Mouse (Mus musculus): ENCODE results near the gene Zc3h12a. TPM values are rescaled to one million over a fixed set of nuclear protein-coding genes. Genes with fewer than 3 reads are reported as not detected.

Gene Zc3h12a
- polyA plus RNA-seq (2016; fragmentation: Nextera tagmentation; extraction: Ambion mirVana), result 0.39 and 0.49 TPM in 2 replicates

DNA sequence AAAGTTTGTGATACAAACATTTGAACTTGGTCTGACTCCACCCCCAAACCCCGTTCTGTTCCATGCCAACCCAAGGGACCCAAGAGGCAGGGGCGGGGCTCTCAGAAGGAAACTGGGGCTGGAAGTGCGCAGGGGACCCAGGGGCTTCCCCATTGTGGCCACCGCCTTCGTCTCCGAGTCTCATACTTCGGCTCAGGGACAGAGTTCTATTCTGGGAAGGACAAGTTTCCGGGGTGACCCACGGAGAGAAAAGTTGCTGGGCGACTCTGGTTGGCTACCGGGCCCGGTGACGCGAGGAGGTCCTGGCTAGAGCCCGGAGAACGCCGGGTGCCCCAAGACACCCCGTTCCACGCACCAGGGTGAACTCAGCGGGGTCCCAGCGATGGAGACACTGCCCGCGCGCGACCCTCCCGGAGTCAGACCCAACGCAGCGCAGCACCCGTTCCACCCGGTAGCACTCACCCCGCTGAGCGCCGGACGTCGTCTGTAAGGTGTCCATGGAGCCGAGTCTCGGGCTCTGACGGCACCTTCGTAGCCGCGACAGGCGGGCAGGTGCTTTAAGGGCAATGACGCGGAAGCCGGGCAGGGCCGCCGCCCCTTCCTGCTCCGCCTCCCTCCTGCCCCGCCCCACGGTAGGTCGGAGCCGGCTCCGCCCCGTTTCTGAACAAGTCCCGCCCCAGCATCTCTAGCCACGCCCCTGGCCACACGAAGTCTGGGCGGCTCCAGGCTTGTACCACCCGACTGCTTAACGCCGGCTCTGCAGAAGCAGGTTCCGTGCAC is at the start of gene Zc3h12a:
Gene Zc3h12a (minus strand): TSS at position 536 of the 780 bp plus-strand sequence.
- peaks cover 17% of the 10 kb centered on the region for H3K4me1 ChIP-seq
- peak; percentile 86 for ATAC-seq (ENCODE audit: low FRiP score, low read depth)
- H3K27me3 ChIP-seq (replicated peaks), result peaks cover 15% of the 10 kb centered on the region
- H3K4me3 ChIP-seq, result peak within 1 kb of the TSS; percentile 64
- H3K9me3 ChIP-seq, result no peaks in the 10 kb centered on the region
- no peak within 1 kb of the TSS for H3K27ac ChIP-seq
- H3K36me3 ChIP-seq, result no peaks in the 10 kb centered on the region
- 3% methylated on average over 62 of the region's 62 CpGs for WGBS
- H3K4me2 ChIP-seq (replicated peaks), result peak within 1 kb of the TSS; percentile 99
- peak within 1 kb of the TSS; percentile 61 for H3K9ac ChIP-seq

DNA sequence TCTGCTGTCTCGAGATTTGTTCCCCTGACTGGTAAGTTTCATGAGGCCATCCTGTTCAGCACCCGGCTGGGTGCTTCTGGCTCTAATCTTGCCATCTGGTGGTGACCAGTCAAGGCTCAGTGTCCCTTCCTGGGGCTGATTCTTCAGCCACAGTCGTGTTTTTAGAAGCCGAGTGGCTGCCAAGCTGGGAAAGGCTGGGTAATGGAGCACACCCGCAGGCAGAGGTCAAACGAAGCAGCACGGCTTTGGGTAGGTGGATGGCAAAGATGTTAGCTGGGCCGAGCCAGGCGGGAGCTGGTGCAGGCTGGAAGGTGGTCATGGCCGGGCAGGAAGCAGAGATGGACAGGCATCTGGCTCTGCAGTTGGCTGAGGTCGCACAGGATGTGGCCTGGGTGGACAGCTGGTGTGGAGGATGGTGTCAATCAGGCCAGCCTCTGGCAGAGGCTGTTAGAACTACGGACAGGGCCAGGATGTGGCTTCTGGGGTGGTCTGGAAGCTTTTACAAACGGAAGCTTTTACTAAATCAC is 49.1 kb upstream of the Zc3h12a start:
- Histone ChIP-seq H3K36me3 (no peaks in the 10 kb centered on the region), H3K4me3 (no peak overlapping the region), H3K9me3 (no peaks in the 10 kb centered on the region), H3K9ac (no peak overlapping the region), H3K4me2 (replicated peaks) (no peak overlapping the region), H3K27me3 (replicated peaks) (peaks cover 4% of the 10 kb centered on the region; the same call in 1 of the 2 replicates), H3K4me1 (peaks cover 10% of the 10 kb centered on the region; the same call in 1 of the 2 replicates), H3K27ac (no peak overlapping the region)
- 54% methylated on average over 13 of the region's 13 CpGs for WGBS
- ATAC-seq (ENCODE audit: low FRiP score, low read depth), result no peak

DNA sequence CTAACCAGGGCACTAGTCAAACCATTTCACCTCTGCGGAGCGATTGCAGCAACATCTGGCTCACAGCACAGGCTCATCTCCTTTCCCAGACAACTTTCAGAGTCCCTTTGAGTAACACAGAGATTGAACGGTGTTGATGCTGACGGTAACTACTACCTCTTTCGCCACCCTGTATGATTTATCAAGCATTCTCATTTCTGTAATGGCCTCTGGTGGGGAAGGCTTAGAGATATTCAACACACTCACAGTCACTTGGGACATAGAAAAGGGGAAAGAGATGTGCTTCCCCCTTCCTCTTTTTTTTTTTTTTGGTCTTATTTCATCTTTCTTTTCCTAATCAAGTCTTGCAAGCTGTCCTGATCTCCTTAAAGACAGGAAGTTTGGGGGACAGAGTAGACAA is 48.5 kb upstream of the Zc3h12a start:
- Histone ChIP-seq H3K4me1 (peaks cover 10% of the 10 kb centered on the region; the same call in 1 of the 2 replicates), H3K9me3 (no peaks in the 10 kb centered on the region), H3K4me2 (replicated peaks) (no peak overlapping the region), H3K36me3 (no peaks in the 10 kb centered on the region), H3K27me3 (replicated peaks) (peaks cover 4% of the 10 kb centered on the region; the same call in 1 of the 2 replicates), H3K9ac (no peak overlapping the region), H3K27ac (no peak overlapping the region), H3K4me3 (no peak overlapping the region)
- ATAC-seq (ENCODE audit: low FRiP score, low read depth), result no peak
- 84% methylated on average over 5 of the region's 5 CpGs for WGBS

- 76% methylated on average over 2 of the region's 2 CpGs for WGBS
- ATAC-seq (ENCODE audit: low FRiP score, low read depth), result no peak
- Histone ChIP-seq H3K9ac (no peak overlapping the region), H3K36me3 (no peaks in the 10 kb centered on the region), H3K27me3 (replicated peaks) (peaks cover 4% of the 10 kb centered on the region; the same call in 1 of the 2 replicates), H3K4me1 (peaks cover 10% of the 10 kb centered on the region; the same call in 1 of the 2 replicates), H3K9me3 (no peaks in the 10 kb centered on the region), H3K27ac (no peak overlapping the region), H3K4me3 (no peak overlapping the region), H3K4me2 (replicated peaks) (no peak overlapping the region)
These were observed 48.0 kb upstream of the Zc3h12a start for GRCm38 (mm10) chr4:125175591-125175990.

DNA sequence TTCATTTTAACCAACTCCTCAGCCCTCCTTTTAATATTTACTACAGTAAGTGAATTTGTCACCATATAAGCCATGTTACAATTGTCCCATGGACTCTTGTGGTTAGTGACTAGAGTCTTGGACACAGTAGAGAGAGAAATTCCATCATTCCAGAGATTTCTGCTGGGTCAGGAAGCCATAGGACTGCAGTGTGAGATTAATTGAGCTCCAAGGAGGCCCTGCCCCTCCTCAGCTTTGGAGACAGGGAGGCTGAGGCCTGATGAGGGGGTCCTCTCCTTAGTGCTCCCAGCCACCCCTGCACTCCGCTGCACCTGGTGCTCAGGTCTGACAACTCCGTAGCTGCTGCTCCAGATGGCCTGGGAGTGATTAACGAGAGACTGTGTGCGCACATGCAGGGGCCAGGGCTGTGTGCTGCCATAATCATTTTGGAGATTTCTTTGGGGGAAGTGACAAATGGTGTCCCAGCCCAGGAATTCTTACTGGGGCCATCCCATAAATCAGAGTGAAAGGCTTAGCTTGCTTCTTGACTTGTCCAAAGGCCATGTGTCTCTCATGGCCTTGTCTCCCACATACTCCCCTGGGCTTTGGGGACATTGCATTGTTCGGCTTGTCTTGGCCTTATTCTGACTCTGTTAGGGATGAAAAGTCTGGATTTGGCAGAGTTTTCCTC is 47.0 kb upstream of the Zc3h12a start:
- WGBS, result 43% methylated on average over 5 of the region's 5 CpGs
- Histone ChIP-seq H3K4me2 (replicated peaks) (no peak overlapping the region), H3K9me3 (no peaks in the 10 kb centered on the region), H3K27me3 (replicated peaks) (peaks cover 4% of the 10 kb centered on the region; the same call in 1 of the 2 replicates), H3K36me3 (no peaks in the 10 kb centered on the region), H3K9ac (no peak overlapping the region), H3K27ac (no peak overlapping the region), H3K4me3 (no peak overlapping the region), H3K4me1 (peaks cover 10% of the 10 kb centered on the region; the same call in 1 of the 2 replicates)
- ATAC-seq (ENCODE audit: low FRiP score, low read depth), result no peak

- no peak for ATAC-seq (ENCODE audit: low FRiP score, low read depth)
- H3K4me3 ChIP-seq, result no peak overlapping the region
- no peak overlapping the region for H3K27ac ChIP-seq
- no peaks in the 10 kb centered on the region for H3K9me3 ChIP-seq
- 59% methylated on average over 5 of the region's 5 CpGs for WGBS
- H3K4me1 ChIP-seq, result peaks cover 10% of the 10 kb centered on the region; the same call in 1 of the 2 replicates
- no peaks in the 10 kb centered on the region for H3K36me3 ChIP-seq
- H3K4me2 ChIP-seq (replicated peaks), result no peak overlapping the region
- peaks cover 4% of the 10 kb centered on the region; the same call in 1 of the 2 replicates for H3K27me3 ChIP-seq (replicated peaks)
- H3K9ac ChIP-seq, result no peak overlapping the region
These were observed 45.5 kb upstream of the Zc3h12a start for GRCm38 (mm10) chr4:125173150-125173549.

DNA sequence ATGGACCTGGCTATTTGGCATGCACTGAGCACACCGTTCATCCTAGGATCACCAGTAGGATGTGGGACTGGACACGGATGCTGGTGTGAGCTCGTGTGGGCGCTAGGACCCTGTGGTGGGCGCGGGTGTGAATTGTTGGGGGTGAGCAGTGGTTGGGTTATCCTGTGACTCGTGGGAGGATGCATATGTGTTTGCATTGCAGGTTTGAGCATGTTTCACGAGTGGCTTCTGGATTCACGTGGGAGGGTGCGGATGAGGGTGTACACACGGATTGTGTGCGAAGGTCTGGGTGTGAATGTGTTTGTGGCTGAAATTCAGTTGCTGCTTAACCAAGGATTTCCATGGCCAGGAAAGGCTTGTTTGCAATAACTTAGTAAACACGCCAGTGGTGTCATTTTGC is 45.1 kb upstream of the Zc3h12a start:
- H3K9me3 ChIP-seq, result no peaks in the 10 kb centered on the region
- no peak overlapping the region for H3K9ac ChIP-seq
- H3K36me3 ChIP-seq, result no peaks in the 10 kb centered on the region
- WGBS, result 92% methylated on average over 13 of the region's 13 CpGs
- peaks cover 4% of the 10 kb centered on the region; the same call in 1 of the 2 replicates for H3K27me3 ChIP-seq (replicated peaks)
- H3K4me1 ChIP-seq, result peaks cover 10% of the 10 kb centered on the region; the same call in 1 of the 2 replicates
- no peak for ATAC-seq (ENCODE audit: low FRiP score, low read depth)
- H3K4me2 ChIP-seq (replicated peaks), result no peak overlapping the region
- H3K27ac ChIP-seq, result no peak overlapping the region
- no peak overlapping the region for H3K4me3 ChIP-seq

- 68% methylated on average over 1 of the region's 1 CpGs for WGBS
- peaks cover 4% of the 10 kb centered on the region; the same call in 1 of the 2 replicates for H3K27me3 ChIP-seq (replicated peaks)
- no peak overlapping the region for H3K27ac ChIP-seq
- no peaks in the 10 kb centered on the region for H3K9me3 ChIP-seq
- ATAC-seq (ENCODE audit: low FRiP score, low read depth), result no peak
- no peak overlapping the region for H3K9ac ChIP-seq
- H3K36me3 ChIP-seq, result no peaks in the 10 kb centered on the region
- H3K4me1 ChIP-seq, result no peaks in the 10 kb centered on the region
- H3K4me3 ChIP-seq, result no peak overlapping the region
- H3K4me2 ChIP-seq (replicated peaks), result no peak overlapping the region
These were observed 40.1 kb upstream of the Zc3h12a start for GRCm38 (mm10) chr4:125167723-125168122.

DNA sequence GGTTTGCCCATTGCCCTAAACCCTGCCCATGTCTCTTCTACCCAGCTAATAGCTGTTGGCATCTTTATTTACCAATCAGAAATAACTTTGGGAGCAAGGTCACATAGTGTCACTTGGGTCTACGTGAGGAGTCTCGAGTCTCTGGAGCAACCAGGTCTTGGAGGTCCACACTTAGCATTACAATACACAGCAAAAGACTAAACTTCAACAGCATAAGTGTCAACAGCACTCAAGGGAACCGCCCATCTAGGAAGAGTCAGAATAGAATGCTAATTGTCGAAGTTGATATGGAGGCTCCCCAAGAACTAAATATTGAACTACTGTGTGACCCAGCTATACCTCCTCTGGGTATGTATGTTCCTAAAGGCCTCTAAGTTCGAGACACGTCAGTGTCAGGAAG is 37.2 kb upstream of the Zc3h12a start:
- H3K36me3 ChIP-seq, result no peaks in the 10 kb centered on the region
- no peaks in the 10 kb centered on the region for H3K9me3 ChIP-seq
- H3K27me3 ChIP-seq (replicated peaks), result no peaks in the 10 kb centered on the region; the same call in 1 of the 2 replicates
- H3K27ac ChIP-seq, result no peak overlapping the region
- no peak overlapping the region for H3K9ac ChIP-seq
- H3K4me1 ChIP-seq, result no peaks in the 10 kb centered on the region
- no peak for ATAC-seq (ENCODE audit: low FRiP score, low read depth)
- 90% methylated on average over 6 of the region's 6 CpGs for WGBS
- no peak overlapping the region for H3K4me3 ChIP-seq
- H3K4me2 ChIP-seq (replicated peaks), result no peak overlapping the region

DNA sequence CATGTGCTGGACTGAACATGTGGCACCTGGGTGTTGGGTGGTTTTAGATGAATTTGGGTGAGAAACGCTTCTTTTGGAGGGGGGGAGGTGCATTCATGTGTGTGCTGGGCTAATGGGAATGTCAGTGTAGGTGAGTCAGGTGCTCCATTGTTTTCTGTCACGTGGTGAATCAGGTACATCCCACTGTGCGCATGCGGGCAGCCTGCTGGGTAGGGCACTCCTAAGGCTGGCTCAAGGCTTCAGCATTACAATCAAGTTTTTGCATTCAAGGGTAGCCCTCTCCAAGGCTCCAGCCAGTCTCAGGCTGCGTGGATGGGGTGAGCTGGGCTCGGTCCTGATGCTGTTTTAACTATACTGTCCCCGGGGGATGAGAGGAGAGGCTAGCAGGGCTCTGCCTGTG is 35.1 kb upstream of the Zc3h12a start:
- Histone ChIP-seq H3K4me3 (no peak overlapping the region), H3K36me3 (no peaks in the 10 kb centered on the region), H3K9me3 (no peaks in the 10 kb centered on the region), H3K27me3 (replicated peaks) (peaks cover 3% of the 10 kb centered on the region; the same call in 1 of the 2 replicates), H3K4me2 (replicated peaks) (no peak overlapping the region), H3K27ac (no peak overlapping the region), H3K9ac (no peak overlapping the region), H3K4me1 (no peaks in the 10 kb centered on the region)
- WGBS, result 61% methylated on average over 7 of the region's 7 CpGs
- ATAC-seq (ENCODE audit: low FRiP score, low read depth), result no peak

GRCm38 (mm10) chr4:125161392-125161791 is 33.8 kb upstream of the Zc3h12a start:
- no peak overlapping the region for H3K27ac ChIP-seq
- peaks cover 3% of the 10 kb centered on the region; the same call in 1 of the 2 replicates for H3K27me3 ChIP-seq (replicated peaks)
- 40% methylated on average over 8 of the region's 8 CpGs for WGBS
- no peak for ATAC-seq (ENCODE audit: low FRiP score, low read depth)
- H3K9me3 ChIP-seq, result no peaks in the 10 kb centered on the region
- H3K4me1 ChIP-seq, result no peaks in the 10 kb centered on the region
- no peak overlapping the region for H3K9ac ChIP-seq
- no peaks in the 10 kb centered on the region for H3K36me3 ChIP-seq
- no peak overlapping the region for H3K4me3 ChIP-seq
- H3K4me2 ChIP-seq (replicated peaks), result no peak overlapping the region

DNA sequence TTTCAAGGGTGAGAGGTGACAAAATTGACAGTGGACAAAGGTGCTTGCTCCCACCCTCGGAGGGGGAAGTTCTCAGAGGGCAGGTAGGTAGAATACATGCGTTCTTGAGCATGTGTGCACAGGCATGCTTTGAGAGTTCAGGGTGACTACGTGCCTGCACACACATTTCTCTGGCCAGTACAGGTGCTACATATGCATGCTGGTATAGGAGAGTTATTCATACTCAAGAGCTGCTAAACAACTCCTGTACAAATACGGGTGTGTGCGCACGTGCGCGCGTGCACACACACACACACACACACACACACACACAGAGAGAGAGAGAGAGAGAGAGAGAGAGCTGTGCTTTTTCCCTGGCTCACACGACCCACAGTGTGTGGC is 33.3 kb upstream of the Zc3h12a start:
- H3K36me3 ChIP-seq, result no peaks in the 10 kb centered on the region
- H3K9me3 ChIP-seq, result no peaks in the 10 kb centered on the region
- ATAC-seq (ENCODE audit: low FRiP score, low read depth), result no peak
- peaks cover 3% of the 10 kb centered on the region; the same call in 1 of the 2 replicates for H3K27me3 ChIP-seq (replicated peaks)
- no peaks in the 10 kb centered on the region for H3K4me1 ChIP-seq
- no peak overlapping the region for H3K27ac ChIP-seq
- peak overlapping the region; percentile 36; the same call in 1 of the 2 replicates for H3K4me2 ChIP-seq (replicated peaks)
- H3K9ac ChIP-seq, result no peak overlapping the region
- WGBS, result 75% methylated on average over 10 of the region's 10 CpGs
- H3K4me3 ChIP-seq, result no peak overlapping the region

All from neural tube, embryonic 12.5 days (tissue).